ENCODE assay signal across 12 mouse cellular contexts in the genomic region with DNA sequence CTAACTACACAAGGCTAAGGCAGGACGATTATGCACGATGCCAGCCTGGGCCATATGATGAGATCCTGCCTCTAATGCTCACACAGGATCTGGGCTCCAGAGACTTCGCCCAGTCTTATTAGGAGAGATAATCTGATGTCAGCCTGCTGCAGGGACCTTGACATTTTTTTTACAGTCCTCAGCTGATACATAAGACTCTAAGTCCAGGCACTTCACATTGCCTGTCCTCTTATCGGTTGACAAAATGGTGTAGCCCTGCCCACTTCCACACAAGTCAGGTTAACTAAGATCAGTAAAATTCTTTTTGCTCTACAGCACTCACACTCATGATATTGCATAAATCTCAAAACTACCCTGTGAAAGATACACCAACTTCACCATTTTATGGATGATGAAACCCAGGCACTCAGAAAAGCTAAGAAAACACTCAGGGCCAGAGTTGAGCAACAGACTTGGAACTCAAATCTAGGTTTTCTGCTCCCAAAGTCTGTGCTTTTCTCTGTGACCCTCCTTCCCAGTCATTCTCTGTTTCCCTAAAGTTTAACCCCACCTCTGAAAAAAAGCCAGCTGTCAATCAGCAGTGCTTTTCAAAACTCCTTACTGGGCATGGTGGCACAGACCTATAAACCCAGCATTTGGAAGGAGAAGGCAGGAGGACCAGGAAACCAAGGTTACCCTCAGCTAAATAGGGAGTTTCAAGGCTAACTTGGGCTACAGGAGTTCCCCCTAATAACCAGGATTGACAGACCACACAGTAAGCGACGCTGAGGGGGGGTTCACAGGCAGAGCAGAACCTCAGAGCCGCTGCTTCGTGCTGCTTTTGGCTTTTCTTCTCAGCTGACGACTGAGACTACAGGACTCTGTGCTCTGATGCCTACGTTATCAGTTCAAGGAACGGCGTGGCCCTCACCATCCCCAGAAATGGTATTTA. TPM values are rescaled to one million over a fixed set of nuclear protein-coding genes. Genes with fewer than 3 reads are reported as not detected.
DNase-seq lines count a peak whose midpoint lies in the region; ATAC-seq and TF ChIP-seq lines count a peak whose summit lies in the region.
"Had no signal": no experiment of that assay in that cellular context is flagged by ENCODE, and none has a peak within 500 bp of the region (broad histone marks: within the 10 kb centered on the region; RNA-seq: fewer than 3 reads in every experiment).

No protein-coding gene starts in this region.

- peaks cover 5% of the 10 kb centered on the region; the same call in 1 of the 2 replicates for H3K4me1 ChIP-seq in spleen, adult 2 months (ENCODE audit: control insufficient read depth, insufficient read depth, insufficient read length)
- H3K4me1 ChIP-seq in lung, postnatal 0 days (ENCODE audit: insufficient read depth, low read depth, low read length) = no peaks in the 10 kb centered on the region
- H3K4me1 ChIP-seq: neural tube, embryonic 15.5 days had no signal

- intact Hi-C loops in gastrocnemius, adult 2 months (cut with DNase I) = no loop called here
- intact Hi-C loops in left cerebral cortex, postnatal 36 days (cut with DNase I) = no loop called here

- H3K9me3 ChIP-seq in lung, postnatal 0 days (ENCODE audit: low read length) = no peaks in the 10 kb centered on the region
- H3K9me3 ChIP-seq: kidney, embryonic 15.5 days; neural tube, embryonic 15.5 days had no signal

- H3K27me3 ChIP-seq in spleen, adult 2 months (ENCODE audit: control insufficient read depth, insufficient read depth, low read length) = no peaks in the 10 kb centered on the region
- no peaks in the 10 kb centered on the region for H3K27me3 ChIP-seq in lung, postnatal 0 days (replicated peaks; ENCODE audit: insufficient read depth, low read length)
- H3K27me3 ChIP-seq: kidney, embryonic 15.5 days; neural tube, embryonic 15.5 days had no signal

- no peak for DNase-seq in gastrocnemius, adult 2 months
- DNase-seq in gastrocnemius, adult 18-20 months (ENCODE audit: low spot score) = no peak
- DNase-seq in spleen, adult 2 months (ENCODE audit: low read depth in 1 of 2, low spot score in 2 of 2) = no peak
- DNase-seq in spleen, adult 18-20 months = no peak
- peak; percentile 94 for DNase-seq in lung, postnatal 0 days (ENCODE audit: low spot score)
- DNase-seq in testis, postnatal 14 days (ENCODE audit: low spot score) = peak; percentile 47
- DNase-seq in left cerebral cortex, postnatal 36 days (ENCODE audit: low spot score in 2 of 2) = no peak
- no peak for DNase-seq in cerebellum, adult 9-11 months
- DNase-seq: cerebellum, adult 18-20 months had no signal

- peak; percentile 88 for ATAC-seq in lung, postnatal 0 days

- peak overlapping the region; percentile 58 for H3K4me3 ChIP-seq in gastrocnemius, adult 2 months
- peak overlapping the region; percentile 46; the same call in 1 of the 2 replicates for H3K4me3 ChIP-seq in spleen, adult 2 months (ENCODE audit: extremely low read depth, insufficient read depth, insufficient read length)
- 0 out of 2 replicates have a peak overlapping the region, but pooled peaks have one; percentile 15 for H3K4me3 ChIP-seq in lung, postnatal 0 days (ENCODE audit: low read depth, low read length)
- H3K4me3 ChIP-seq: kidney, embryonic 15.5 days; neural tube, embryonic 15.5 days had no signal

- no peak for TF ChIP-seq CTCF in gastrocnemius, adult 2 months (IDR thresholded peaks at IDR 0.05)
- no peak for TF ChIP-seq CTCF in spleen, adult 2 months (IDR thresholded peaks at IDR 0.05; ENCODE audit: extremely low read depth, insufficient read depth, insufficient read length, insufficient replicate concordance)
- TF ChIP-seq CTCF in lung, postnatal 0 days (IDR thresholded peaks at IDR 0.05) = no peak

- no peak overlapping the region for H3K4me2 ChIP-seq in lung, postnatal 0 days (replicated peaks; ENCODE audit: low read depth, low read length)
- H3K4me2 ChIP-seq: kidney, embryonic 15.5 days; midbrain, embryonic 11.5 days; neural tube, embryonic 15.5 days had no signal

- peaks cover 29% of the 10 kb centered on the region for H3K36me3 ChIP-seq in spleen, adult 2 months (ENCODE audit: control insufficient read depth, insufficient read depth, low read length)
- peaks cover 25% of the 10 kb centered on the region for H3K36me3 ChIP-seq in lung, postnatal 0 days (ENCODE audit: insufficient read depth, low read length)

- peak; percentile 92 for TF ChIP-seq EP300 in lung, postnatal 0 days (IDR thresholded peaks at IDR 0.05)

- WGBS in spleen, adult 2 months = 65% methylated on average over 12 of the region's 12 CpGs
- 70% methylated on average over 12 of the region's 12 CpGs for WGBS in lung, postnatal 0 days

- no peak for TF ChIP-seq POLR2A in spleen, adult 2 months (IDR thresholded peaks at IDR 0.05; ENCODE audit: low read depth, low read length)

- H3K9ac ChIP-seq in lung, postnatal 0 days (replicated peaks; ENCODE audit: low read depth) = 0 out of 2 replicates have a peak overlapping the region, but pooled peaks have one; percentile 8
- H3K9ac ChIP-seq: kidney, embryonic 15.5 days; neural tube, embryonic 15.5 days had no signal

- H3K27ac ChIP-seq in gastrocnemius, adult 2 months = peak overlapping the region; percentile 89
- peak overlapping the region; percentile 58; the same call in 1 of the 2 replicates for H3K27ac ChIP-seq in spleen, adult 2 months (ENCODE audit: insufficient read depth, low read length)
- peak overlapping the region; percentile 87 for H3K27ac ChIP-seq in lung, postnatal 0 days (ENCODE audit: low read length)
- H3K27ac ChIP-seq: kidney, embryonic 15.5 days; neural tube, embryonic 15.5 days had no signal

RNA-seq across cellular contexts. Expression of a gene that starts 1.1 kb away (rescaled TPM):
- 1 to 10 TPM; 2.5 to 6.1 TPM for total RNA-seq in gastrocnemius, adult 2 months (2021)
- 1 to 10 TPM; 2.2 to 4.9 TPM for total RNA-seq in gastrocnemius, adult 18-20 months (2021)
- 237 and 307 TPM in 2 replicates for polyA plus RNA-seq in spleen, adult 2 months (2012; rRNA removed)
- 121 and 130 TPM in 2 replicates for polyA plus RNA-seq in lung, postnatal 0 days (2015; fragmentation: Nextera tagmentation; extraction: Ambion mirVana)
- total RNA-seq in left cerebral cortex, postnatal 36 days (2021) = 10 to 100 TPM; 13.5 to 13.8 TPM

RNA-seq across cellular contexts. Expression of a gene that starts 8.2 kb away (rescaled TPM):
- total RNA-seq in gastrocnemius, adult 2 months (2021) = under 1 TPM in 1 of 2 experiments, not detected in 1; 0.59 TPM
- 1 to 10 TPM in 1 of 2 experiments, not detected in 1; 7.5 TPM for total RNA-seq in gastrocnemius, adult 18-20 months (2021)
- polyA plus RNA-seq in spleen, adult 2 months (2012; rRNA removed) = 1.2 and 1.8 TPM in 2 replicates
- 2.3 and 5.5 TPM in 2 replicates for polyA plus RNA-seq in lung, postnatal 0 days (2015; fragmentation: Nextera tagmentation; extraction: Ambion mirVana)
- total RNA-seq in left cerebral cortex, postnatal 36 days (2021) = 1 to 10 TPM; 1.8 to 2.3 TPM

RNA-seq across cellular contexts. Expression of a gene that starts 10.8 kb away (rescaled TPM):
- 10 to 100 TPM; 43.2 to 56.3 TPM for total RNA-seq in gastrocnemius, adult 2 months (2021)
- total RNA-seq in gastrocnemius, adult 18-20 months (2021) = 10 to 100 TPM; 47.6 to 51.7 TPM
- polyA plus RNA-seq in spleen, adult 2 months (2012; rRNA removed) = 17.5 and 20.3 TPM in 2 replicates
- polyA plus RNA-seq in lung, postnatal 0 days (2015; fragmentation: Nextera tagmentation; extraction: Ambion mirVana) = 14.9 and 17.1 TPM in 2 replicates
- 10 to 100 TPM; 81.7 to 86.7 TPM for total RNA-seq in left cerebral cortex, postnatal 36 days (2021)

RNA-seq across cellular contexts. Expression of a gene that starts 17.2 kb away (rescaled TPM):
- total RNA-seq in gastrocnemius, adult 2 months (2021) = under 1 TPM; 0.15 to 0.73 TPM
- under 1 TPM; 0.48 to 0.90 TPM for total RNA-seq in gastrocnemius, adult 18-20 months (2021)
- 0.63 and 0.64 TPM in 2 replicates for polyA plus RNA-seq in spleen, adult 2 months (2012; rRNA removed)
- 2.7 and 3.3 TPM in 2 replicates for polyA plus RNA-seq in lung, postnatal 0 days (2015; fragmentation: Nextera tagmentation; extraction: Ambion mirVana)
- total RNA-seq in left cerebral cortex, postnatal 36 days (2021) = 10 to 100 TPM; 11.1 to 16.4 TPM

RNA-seq across cellular contexts. Expression of a gene that starts 18.1 kb away (rescaled TPM):
- total RNA-seq in gastrocnemius, adult 2 months (2021) = 1,000 to 10,000 TPM; 1,014 to 1,063 TPM
- total RNA-seq in gastrocnemius, adult 18-20 months (2021) = 100 to 1,000 TPM; 804 to 821 TPM
- polyA plus RNA-seq in spleen, adult 2 months (2012; rRNA removed) = 52.4 and 59.6 TPM in 2 replicates
- polyA plus RNA-seq in lung, postnatal 0 days (2015; fragmentation: Nextera tagmentation; extraction: Ambion mirVana) = 172 and 188 TPM in 2 replicates
- total RNA-seq in left cerebral cortex, postnatal 36 days (2021) = 100 to 1,000 TPM; 252 to 309 TPM

Comparison
In these comparisons a context has a peak if more than half of its experiments do, and no peak if none do; other contexts are left out.
1. DNase-seq: peak in lung, postnatal 0 days (single experiment) and testis, postnatal 14 days (single experiment); none in gastrocnemius, adult 2 months (single experiment), gastrocnemius, adult 18-20 months (single experiment), spleen, adult 2 months (0 of 2), spleen, adult 18-20 months (0 of 2), left cerebral cortex, postnatal 36 days (0 of 2) and cerebellum, adult 9-11 months (single experiment).
2. Peak in every context shown above with its lines, with median percentiles within 50 percentile points of each other: H3K27ac ChIP-seq and H3K4me3 ChIP-seq.